Mouse (Mus musculus) kidney, adult 2 months (tissue): Measurements from ENCODE around the gene Notch4.

Experiments
- CTCF ChIP-seq: fragments of 200-500 bp; conservative IDR thresholded peaks from 2 replicates; pipeline ENCODE4 v1.5.1; 2011; ENCODE audit warnings: low read depth, mild to moderate bottlenecking, control low read depth, low read length, moderate library complexity, mixed read lengths; ENCODE audit not compliant: insufficient read depth, insufficient read length
- POLR2A ChIP-seq: fragments of 200-500 bp; IDR thresholded peaks from one replicate; pipeline ENCODE4 v1.6.1; 2011; ENCODE audit warnings: low read depth, low read length, control low read depth

DNA sequence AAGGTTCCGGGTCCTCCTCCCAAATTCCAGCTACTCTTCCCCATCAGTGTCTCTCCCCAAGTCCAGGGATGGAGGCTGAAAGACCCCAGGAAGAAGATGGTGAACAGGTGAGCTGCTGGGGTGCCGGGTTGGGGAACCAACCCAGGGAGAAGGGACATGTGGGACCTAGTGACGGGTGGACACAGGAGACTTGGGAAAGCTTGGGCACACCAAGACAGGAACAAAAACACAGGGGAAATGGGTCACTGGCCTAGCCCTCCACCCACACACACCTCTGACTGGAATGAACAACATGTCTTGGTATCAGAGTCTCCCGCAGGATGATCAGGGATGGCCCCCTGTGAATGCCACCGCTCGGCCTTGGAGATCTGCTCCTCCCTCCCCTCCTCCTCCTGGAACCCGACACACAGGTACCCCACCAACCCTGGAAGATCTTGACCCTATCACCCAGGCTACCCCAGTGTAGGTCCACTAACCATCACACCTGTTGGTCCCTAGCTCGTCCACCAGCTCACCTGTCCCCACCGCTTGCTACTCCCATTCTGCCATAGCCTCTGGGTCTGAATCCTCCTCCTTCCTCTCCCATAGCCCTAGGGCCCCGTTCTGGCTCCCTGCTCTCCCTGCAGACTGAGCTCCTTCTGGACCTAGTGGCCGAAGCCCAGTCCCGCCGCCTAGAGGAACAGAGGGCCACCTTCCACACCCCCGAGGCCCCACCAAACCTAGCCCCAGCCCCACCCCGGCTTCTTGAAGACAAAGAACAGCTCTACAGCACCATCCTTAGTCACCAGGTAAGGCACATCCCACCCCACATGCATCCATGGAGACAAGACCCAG, 26.3 kb downstream of the Notch4 start:
- no peak for TF ChIP-seq CTCF
- TF ChIP-seq POLR2A = no peak
